Mouse (Mus musculus): ENCODE data around the gene Ifnar1.

DNA sequence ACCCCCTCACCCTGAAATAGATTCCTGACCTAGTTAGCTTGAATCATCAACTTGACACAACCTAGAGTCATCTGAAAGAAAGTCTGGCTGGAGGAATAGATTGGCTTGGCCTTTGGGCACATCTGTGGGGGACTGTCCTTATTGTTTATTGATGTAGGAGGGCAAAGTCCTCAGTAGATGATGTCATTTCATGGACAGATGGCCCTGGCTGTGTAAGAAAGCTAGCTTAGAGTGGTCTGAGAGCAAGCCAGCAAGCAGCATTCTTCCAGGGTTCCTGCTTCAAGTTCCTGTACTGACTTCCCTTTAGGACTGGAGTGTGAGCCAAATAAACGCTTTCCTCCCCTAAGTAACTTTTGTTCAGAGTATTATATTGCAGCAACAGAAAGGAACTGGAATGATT is 7.0 kb upstream of the Ifnar1 start:
- no peak for TF ChIP-seq CTCF (IDR thresholded peaks at IDR 0.05; ENCODE audit: low read depth, low read length)
- TF ChIP-seq POLR2A (IDR thresholded peaks at IDR 0.05; ENCODE audit: extremely low read depth, insufficient read depth, low read length), result no peak

Measured in liver, adult 2 months (tissue).